Mouse (Mus musculus) cerebellum, adult 9-11 months (tissue): ENCODE data around the gene Dkc1.

Experiments used
- DNase-seq: peaks from one replicate; pipeline ENCODE4 v3.0.0; 2022

Dkc1 gene

GRCm38 (mm10) chrX:75095369-75096162 lies at the start of gene Dkc1:
Dkc1 (plus strand) TSS chrX:75095854.
- DNase-seq, result peak; percentile 95

GRCm38 (mm10) chrX:75045931-75046330 lies 49.7 kb upstream of the Dkc1 start:
- no peak for DNase-seq

GRCm38 (mm10) chrX:75046921-75047635 lies 48.6 kb upstream of the Dkc1 start:
- DNase-seq, result no peak

DNA sequence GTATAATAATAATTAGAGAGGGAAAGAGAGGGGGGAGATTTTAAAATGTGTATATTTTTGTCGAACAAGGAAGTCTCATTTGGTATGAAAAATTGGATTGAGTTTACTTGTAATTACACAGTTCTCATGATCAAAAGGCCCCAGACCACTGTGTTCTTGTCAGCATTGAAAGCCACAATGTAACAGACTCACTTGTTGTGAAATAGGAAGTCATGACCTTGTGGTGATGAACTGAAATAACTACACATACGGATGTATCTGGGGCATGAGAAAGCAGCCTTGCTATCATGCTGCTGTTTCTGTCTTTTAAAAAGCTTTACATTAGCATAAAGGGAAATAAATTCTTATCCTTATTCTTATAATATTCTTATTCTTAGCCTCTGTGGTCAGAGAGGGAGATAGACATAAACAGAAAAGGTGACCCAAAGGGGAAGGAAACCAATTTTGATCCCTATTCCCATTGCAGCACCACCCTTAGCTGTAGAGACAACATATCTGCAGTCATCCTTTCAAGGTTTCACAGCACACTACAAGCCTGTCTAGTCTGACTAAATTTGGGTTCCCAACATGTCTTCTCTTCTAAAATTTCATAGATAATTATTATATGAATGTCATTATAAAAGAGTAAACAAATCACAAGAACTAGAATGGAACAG lies 39.4 kb upstream of the Dkc1 start:
- no peak for DNase-seq

DNA sequence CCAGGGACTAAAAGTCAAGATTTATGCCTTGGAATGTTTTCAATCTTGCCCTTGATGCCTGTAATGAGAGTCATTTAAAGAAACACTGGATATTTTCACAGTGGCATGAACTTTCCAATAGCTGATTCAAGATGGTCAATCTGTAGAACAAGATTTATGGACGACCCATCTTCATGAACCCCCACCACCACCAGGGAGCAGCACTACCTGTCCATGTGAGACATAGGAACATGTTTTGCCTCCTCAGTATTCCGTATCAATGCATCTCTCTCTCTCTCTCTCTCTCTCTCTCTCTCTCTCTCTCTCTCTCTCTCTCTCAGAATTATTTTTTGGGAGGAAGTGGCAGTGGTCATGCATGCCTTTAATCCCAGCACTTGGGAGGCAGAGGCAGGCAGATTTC lies 13.3 kb upstream of the Dkc1 start:
- DNase-seq, result no peak

DNA sequence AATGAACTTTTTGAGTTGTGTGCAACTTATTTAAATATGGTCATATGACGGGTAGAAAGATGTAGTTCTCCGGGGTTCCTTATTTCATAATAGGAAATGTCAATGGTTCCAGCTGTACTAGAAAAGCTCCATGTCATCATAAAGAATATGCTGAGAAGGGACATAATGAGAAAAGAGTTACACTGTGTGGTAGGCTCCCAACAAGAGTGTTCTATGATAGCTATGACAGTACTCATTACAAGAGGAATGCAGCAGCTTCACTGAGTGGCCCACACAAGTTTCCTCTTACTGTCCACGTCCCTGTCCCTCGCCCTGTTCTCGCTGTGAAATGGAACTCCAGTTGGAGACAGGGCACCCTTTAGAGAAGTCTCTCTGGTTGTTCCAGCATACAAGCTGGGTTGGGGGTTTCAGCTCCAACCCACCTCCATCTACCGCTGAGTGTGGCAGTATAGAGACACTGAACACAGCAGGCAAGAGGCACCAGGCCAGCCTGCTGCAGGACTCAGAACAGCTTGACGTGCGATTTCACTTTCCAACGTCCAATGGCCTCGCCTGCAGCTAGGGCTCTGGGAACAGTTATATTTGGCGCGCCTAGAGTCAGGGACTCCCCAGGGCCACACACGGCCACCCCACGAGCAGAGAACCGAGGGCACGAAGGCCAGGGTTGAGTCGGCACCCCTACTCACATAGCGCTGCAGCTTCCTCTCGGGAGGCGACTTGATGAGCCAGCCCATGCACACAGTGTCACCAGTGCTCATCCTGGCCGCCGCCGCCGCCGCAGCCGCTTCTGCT lies 11.5 kb upstream of the Dkc1 start:
- DNase-seq, result peak; percentile 37

- DNase-seq, result peak; percentile 58
Observed at GRCm38 (mm10) chrX:75084774-75085508, 10.7 kb upstream of the Dkc1 start, which contains the start of gene Gab3. Gab3 (minus strand) TSS chrX:75085458.

GRCm38 (mm10) chrX:75085654-75086053 lies 10.0 kb upstream of the Dkc1 start:
- no peak for DNase-seq

DNA sequence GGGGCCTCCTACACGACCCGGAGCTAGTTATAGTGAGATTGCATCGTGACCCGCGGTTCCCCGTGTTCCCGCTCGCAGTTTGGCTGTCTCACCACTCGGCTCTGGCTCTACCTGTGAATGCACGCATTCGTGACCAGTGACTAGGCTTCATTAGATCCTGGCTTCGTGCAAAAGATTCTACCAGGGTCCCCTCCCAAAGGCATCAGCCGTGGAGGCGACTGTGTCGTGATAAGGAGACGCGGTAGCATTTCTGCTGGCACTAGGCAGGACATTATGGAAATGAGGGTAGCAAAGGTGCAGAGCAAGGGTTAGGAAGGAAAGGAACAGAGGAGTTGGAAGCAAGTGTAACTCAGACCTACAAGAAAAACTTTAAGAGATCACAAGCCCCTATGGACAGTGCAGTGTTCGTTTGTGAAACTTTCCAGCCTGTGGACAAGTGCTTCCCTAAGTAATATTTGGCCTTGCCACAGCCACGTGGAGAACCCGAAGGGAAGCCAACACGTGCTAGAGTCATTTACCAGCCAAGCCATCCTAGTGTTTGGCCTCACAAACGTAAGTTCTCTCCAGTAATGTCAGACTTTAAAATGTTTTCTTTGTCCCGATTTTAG lies 613 bp downstream of the Dkc1 start:
- no peak for DNase-seq

- DNase-seq, result no peak
Observed at GRCm38 (mm10) chrX:75098799-75099198, 3.1 kb downstream of the Dkc1 start.

GRCm38 (mm10) chrX:75102293-75102692 lies 6.6 kb downstream of the Dkc1 start:
- no peak for DNase-seq

DNA sequence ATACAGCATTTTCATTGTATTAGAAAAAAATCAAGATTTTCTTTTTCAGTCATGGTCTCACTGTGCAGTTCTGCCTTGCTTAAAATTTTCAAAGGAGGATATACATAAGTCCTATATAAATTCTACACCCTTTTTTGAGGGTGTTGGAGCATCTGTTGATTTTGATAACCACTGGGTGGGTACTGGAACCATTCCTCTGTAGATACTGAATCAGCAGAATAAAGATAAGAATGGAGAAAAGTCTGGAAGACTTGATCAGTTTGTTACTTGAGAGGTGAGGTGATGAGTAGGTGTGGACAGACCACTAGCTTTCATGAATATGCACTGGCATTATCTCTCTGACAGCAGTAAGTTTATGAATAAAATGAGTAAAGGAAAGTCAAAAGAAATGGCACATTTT lies 19.9 kb downstream of the Dkc1 start:
- DNase-seq, result no peak

DNA sequence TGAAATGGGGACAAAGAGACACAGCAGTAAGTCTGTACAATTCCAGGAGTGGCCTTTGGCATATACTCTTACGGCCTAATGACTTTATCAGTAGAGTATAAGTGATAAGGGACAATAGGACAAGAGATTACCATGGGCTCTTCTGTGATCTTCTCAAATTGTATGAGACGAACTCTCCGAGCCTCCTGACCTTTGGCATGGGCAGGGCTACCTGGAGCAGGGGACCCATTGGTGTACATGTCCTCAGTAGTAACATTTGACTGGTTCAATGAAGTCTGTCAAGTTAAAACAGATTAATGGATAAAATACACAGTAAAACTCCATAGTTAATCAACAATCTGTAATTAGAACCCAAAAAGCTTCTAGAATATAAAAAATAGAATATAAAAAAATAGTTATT lies 30.0 kb downstream of the Dkc1 start:
- no peak for DNase-seq

- no peak for DNase-seq
Observed at GRCm38 (mm10) chrX:75126893-75127292, 31.2 kb downstream of the Dkc1 start.

DNA sequence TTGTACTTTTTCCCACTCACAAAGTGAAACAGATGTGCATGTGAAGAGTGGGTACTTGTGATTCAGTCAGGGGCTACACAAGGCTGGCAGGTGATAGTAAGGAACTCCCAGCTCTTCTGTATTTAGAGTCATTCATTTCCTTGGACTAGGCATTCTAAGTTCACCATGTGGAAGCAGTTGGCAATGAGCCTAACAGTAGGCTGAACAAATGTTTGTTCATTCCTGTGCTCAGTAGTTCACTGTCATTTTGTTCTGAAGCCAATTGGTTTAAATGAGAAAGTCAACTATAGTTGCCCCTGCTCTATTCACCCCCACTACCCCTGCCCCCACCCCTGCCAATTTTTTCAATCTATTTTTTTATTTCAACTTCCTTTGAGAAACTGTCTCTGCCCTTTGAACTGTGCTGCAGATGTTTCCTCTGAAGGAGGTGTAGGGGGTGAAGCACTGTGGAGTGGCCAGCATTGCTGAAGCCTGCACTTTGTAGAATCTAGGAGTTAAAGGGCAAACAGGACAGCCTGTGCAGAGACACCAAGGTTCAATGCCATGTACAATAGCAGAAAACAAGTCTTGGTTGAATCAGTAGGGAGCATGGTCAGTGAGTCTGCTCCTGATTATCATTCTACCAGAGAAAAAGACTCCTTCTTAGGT lies 32.8 kb downstream of the Dkc1 start:
- peak; percentile 23 for DNase-seq

GRCm38 (mm10) chrX:75129474-75129873 lies 33.8 kb downstream of the Dkc1 start:
- DNase-seq, result no peak

GRCm38 (mm10) chrX:75130467-75131160 lies 35.0 kb downstream of the Dkc1 start, which contains the start of gene Mpp1:
Mpp1 (minus strand) TSS chrX:75131016.
- DNase-seq, result peak; percentile 83

DNA sequence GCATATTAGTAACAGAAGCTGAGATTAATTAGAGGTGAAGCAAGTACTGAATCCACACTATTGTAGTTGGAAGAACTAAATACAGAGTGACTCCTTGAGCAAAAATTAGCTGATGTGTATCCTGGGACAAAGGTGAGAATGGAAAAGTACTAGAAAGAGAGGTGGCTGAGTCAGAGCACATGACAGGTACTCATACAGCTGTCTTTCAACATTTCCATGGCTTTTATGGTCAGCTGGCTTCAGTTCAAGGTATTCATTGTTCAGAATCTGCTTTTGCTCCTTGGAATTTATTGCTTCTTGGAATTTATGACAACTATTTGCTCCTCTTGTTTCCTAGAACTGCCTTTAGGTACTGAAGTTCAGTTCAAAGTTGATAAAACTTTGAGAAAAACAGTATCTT lies 41.3 kb downstream of the Dkc1 start:
- no peak for DNase-seq

DNA sequence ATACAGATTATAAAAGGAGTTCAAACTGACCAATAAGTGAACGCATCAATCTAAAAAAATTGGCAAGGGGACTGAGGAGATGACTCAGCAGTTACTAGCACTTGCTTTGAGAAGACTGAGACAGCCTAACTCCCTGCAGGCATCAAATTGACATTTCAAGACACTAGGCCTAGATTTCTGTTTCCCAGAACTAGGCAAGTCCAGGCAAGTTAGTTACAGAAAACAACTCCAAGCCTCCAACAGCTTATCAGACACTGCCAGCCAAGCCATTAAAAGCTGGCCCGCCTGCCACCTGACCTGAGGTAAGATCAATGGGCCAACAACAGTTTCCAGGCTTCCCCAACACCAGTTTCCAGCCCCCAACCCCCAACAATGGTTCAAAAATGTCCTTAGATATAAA lies 42.1 kb downstream of the Dkc1 start:
- DNase-seq, result no peak

DNA sequence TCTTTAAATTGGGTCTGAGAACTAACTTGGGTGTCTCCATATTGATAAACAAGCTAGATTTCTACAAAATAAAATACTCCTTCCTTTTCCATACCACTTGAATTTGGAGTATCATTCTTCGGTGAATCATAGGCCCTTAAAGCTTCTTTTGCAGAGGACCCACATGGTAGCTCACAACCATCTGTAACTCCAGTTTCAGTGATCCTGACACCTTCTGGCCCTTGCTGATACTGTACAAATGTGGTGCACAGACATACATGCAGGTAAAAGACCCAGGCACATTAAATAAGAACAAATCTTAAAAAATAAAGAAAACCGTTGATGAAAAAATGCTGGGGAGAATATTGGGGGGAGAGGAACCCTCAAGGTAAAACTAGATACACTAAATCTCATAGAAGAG lies 42.5 kb downstream of the Dkc1 start:
- DNase-seq, result no peak
